In genomic region chr17:42741801-42742217, GRCm38 (mm10) we compare ENCODE assay signal across 11 mouse cellular contexts. TPM values are rescaled to one million over a fixed set of nuclear protein-coding genes. Genes with fewer than 3 reads are reported as not detected.
DNase-seq lines count a peak whose midpoint lies in the region; ATAC-seq and TF ChIP-seq lines count a peak whose summit lies in the region.
"Had no signal": no experiment of that assay in that cellular context is flagged by ENCODE, and none has a peak within 500 bp of the region (broad histone marks: within the 10 kb centered on the region; RNA-seq: fewer than 3 reads in every experiment).

Gene Adgrf2 (minus strand): TSS chr17:42742179.

- ATAC-seq in embryonic facial prominence, embryonic 12.5 days (ENCODE audit: insufficient number of reproducible peaks, insufficient read depth, low FRiP score, low TSS enrichment): peak; percentile 10; the same call in 1 of the 2 replicates
- peak; percentile 28; the same call in 1 of the 2 replicates for ATAC-seq in heart, embryonic 16.5 days (replicated peaks; ENCODE audit: extremely low read depth, insufficient read depth, low FRiP score)
- ATAC-seq in lung, embryonic 14.5 days (ENCODE audit: insufficient read depth): peak; percentile 38; the same call in 1 of the 2 replicates
- ATAC-seq in midbrain, embryonic 14.5 days (ENCODE audit: low FRiP score, low TSS enrichment): no peak
- ATAC-seq in intestine, embryonic 16.5 days: no peak

- 0 out of 2 replicates have a peak within 1 kb of the TSS, but pooled peaks have one; percentile 15 for H3K4me2 ChIP-seq in embryonic facial prominence, embryonic 12.5 days (replicated peaks)
- peak within 1 kb of the TSS; percentile 42 for H3K4me2 ChIP-seq in heart, embryonic 16.5 days (ENCODE audit: low read depth, low read length)
- no peak within 1 kb of the TSS for H3K4me2 ChIP-seq in lung, embryonic 14.5 days
- no peak within 1 kb of the TSS for H3K4me2 ChIP-seq in midbrain, embryonic 14.5 days (ENCODE audit: low read length)
- H3K4me2 ChIP-seq in intestine, embryonic 16.5 days (ENCODE audit: low read depth, low read length): no peak within 1 kb of the TSS

- no peaks in the 10 kb centered on the region for H3K9me3 ChIP-seq in embryonic facial prominence, embryonic 12.5 days
- H3K9me3 ChIP-seq in heart, embryonic 16.5 days (replicated peaks; ENCODE audit: control insufficient read depth, low read length): no peaks in the 10 kb centered on the region
- H3K9me3 ChIP-seq in lung, embryonic 14.5 days (ENCODE audit: low read depth, low read length): no peaks in the 10 kb centered on the region
- H3K9me3 ChIP-seq in midbrain, embryonic 14.5 days (ENCODE audit: control insufficient read depth, low read length): no peaks in the 10 kb centered on the region
- H3K9me3 ChIP-seq in intestine, embryonic 16.5 days (ENCODE audit: control insufficient read depth, low read length): no peaks in the 10 kb centered on the region

- no peak within 1 kb of the TSS for H3K27ac ChIP-seq in embryonic facial prominence, embryonic 12.5 days
- H3K27ac ChIP-seq in heart, embryonic 16.5 days (ENCODE audit: low read length): no peak within 1 kb of the TSS
- no peak within 1 kb of the TSS for H3K27ac ChIP-seq in lung, embryonic 14.5 days (ENCODE audit: low read depth)
- no peak within 1 kb of the TSS for H3K27ac ChIP-seq in midbrain, embryonic 14.5 days (replicated peaks; ENCODE audit: low read depth, low read length)
- no peak within 1 kb of the TSS for H3K27ac ChIP-seq in intestine, embryonic 16.5 days (ENCODE audit: low read length)
- H3K27ac ChIP-seq: left cerebral cortex, adult 2 months had no signal

- no peak within 1 kb of the TSS for H3K4me3 ChIP-seq in embryonic facial prominence, embryonic 12.5 days
- H3K4me3 ChIP-seq in heart, embryonic 16.5 days (ENCODE audit: low read length): no peak within 1 kb of the TSS
- no peak within 1 kb of the TSS for H3K4me3 ChIP-seq in lung, embryonic 14.5 days (ENCODE audit: low read depth, low read length)
- H3K4me3 ChIP-seq in midbrain, embryonic 14.5 days (replicated peaks; ENCODE audit: low read depth, low read length): no peak within 1 kb of the TSS
- no peak within 1 kb of the TSS for H3K4me3 ChIP-seq in intestine, embryonic 16.5 days (ENCODE audit: low read length)
- H3K4me3 ChIP-seq: left cerebral cortex, adult 2 months had no signal

- H3K4me1 ChIP-seq in embryonic facial prominence, embryonic 12.5 days: no peaks in the 10 kb centered on the region
- H3K4me1 ChIP-seq in heart, embryonic 16.5 days (ENCODE audit: control insufficient read depth, insufficient read depth, low read length): peaks cover 6% of the 10 kb centered on the region
- no peaks in the 10 kb centered on the region for H3K4me1 ChIP-seq in lung, embryonic 14.5 days (ENCODE audit: insufficient read depth)
- no peaks in the 10 kb centered on the region for H3K4me1 ChIP-seq in midbrain, embryonic 14.5 days (ENCODE audit: control insufficient read depth, insufficient read depth, low read length)
- no peaks in the 10 kb centered on the region for H3K4me1 ChIP-seq in intestine, embryonic 16.5 days (ENCODE audit: control insufficient read depth, insufficient read depth, low read length)

- H3K36me3 ChIP-seq in embryonic facial prominence, embryonic 12.5 days: no peaks in the 10 kb centered on the region
- no peaks in the 10 kb centered on the region for H3K36me3 ChIP-seq in heart, embryonic 16.5 days (ENCODE audit: control insufficient read depth, insufficient read depth)
- H3K36me3 ChIP-seq in lung, embryonic 14.5 days (ENCODE audit: insufficient read depth): no peaks in the 10 kb centered on the region
- H3K36me3 ChIP-seq in midbrain, embryonic 14.5 days (ENCODE audit: control insufficient read depth, insufficient read depth, low read length): no peaks in the 10 kb centered on the region
- no peaks in the 10 kb centered on the region for H3K36me3 ChIP-seq in intestine, embryonic 16.5 days (ENCODE audit: control insufficient read depth, insufficient read depth, low read length)

- H3K27me3 ChIP-seq in embryonic facial prominence, embryonic 12.5 days: no peaks in the 10 kb centered on the region
- no peaks in the 10 kb centered on the region for H3K27me3 ChIP-seq in heart, embryonic 16.5 days (ENCODE audit: control insufficient read depth, insufficient read depth, low read length)
- no peaks in the 10 kb centered on the region for H3K27me3 ChIP-seq in lung, embryonic 14.5 days (ENCODE audit: insufficient read depth, low read length)
- H3K27me3 ChIP-seq in midbrain, embryonic 14.5 days (ENCODE audit: control insufficient read depth, insufficient read depth, low read length): no peaks in the 10 kb centered on the region
- H3K27me3 ChIP-seq in intestine, embryonic 16.5 days (replicated peaks; ENCODE audit: control insufficient read depth, insufficient read depth, low read length): no peaks in the 10 kb centered on the region

- peak; percentile 5 for DNase-seq in ZHBTc4 (ENCODE audit: low read depth, low spot score)
- DNase-seq in lung, embryonic 14.5 days: peak; percentile 6
- no peak for DNase-seq in thymus, postnatal 4 days
- no peak for DNase-seq in right cerebral cortex, adult 18-20 months
- DNase-seq in midbrain, embryonic 14.5 days: no peak
- DNase-seq: adrenal gland, adult 8-10 months; spleen, adult 18-20 months had no signal

- no peak for TF ChIP-seq CTCF in lung, embryonic 14.5 days (IDR thresholded peaks at IDR 0.05; ENCODE audit: low read depth)

- H3K9ac ChIP-seq in embryonic facial prominence, embryonic 12.5 days: no peak within 1 kb of the TSS
- H3K9ac ChIP-seq in heart, embryonic 16.5 days (ENCODE audit: low read length): no peak within 1 kb of the TSS
- H3K9ac ChIP-seq in lung, embryonic 14.5 days: no peak within 1 kb of the TSS
- H3K9ac ChIP-seq in midbrain, embryonic 14.5 days (replicated peaks; ENCODE audit: low read length): no peak within 1 kb of the TSS
- H3K9ac ChIP-seq in intestine, embryonic 16.5 days (ENCODE audit: low read depth, low read length): no peak within 1 kb of the TSS

- 22% methylated on average over 7 of the region's 7 CpGs for WGBS in embryonic facial prominence, embryonic 12.5 days
- 14% methylated on average over 7 of the region's 7 CpGs for whole genome bisulfite sequencing in heart, embryonic 16.5 days
- 16% methylated on average over 7 of the region's 7 CpGs for WGBS in lung, embryonic 14.5 days
- WGBS in midbrain, embryonic 14.5 days: 36% methylated on average over 7 of the region's 7 CpGs
- WGBS in intestine, embryonic 16.5 days: 33% methylated on average over 7 of the region's 7 CpGs

RNA-seq across cellular contexts. Expression of gene Adgrf2, which starts in this region (rescaled TPM):
- 0.09 and 0.10 TPM in 2 replicates for polyA plus RNA-seq in embryonic facial prominence, embryonic 12.5 days (2016; fragmentation: Nextera tagmentation; extraction: Ambion mirVana)
- polyA plus RNA-seq in heart, embryonic 16.5 days (2015; fragmentation: Nextera tagmentation; extraction: Ambion mirVana): 0.07 TPM in 1 of 2 replicates, not detected in the other
- 0.05 and 0.11 TPM in 2 replicates for polyA plus RNA-seq in lung, embryonic 14.5 days (2014; fragmentation: Nextera tagmentation; extraction: Ambion mirVana)
- polyA plus RNA-seq in midbrain, embryonic 14.5 days (2014; fragmentation: Nextera tagmentation; extraction: Ambion mirVana): 0.11 and 0.16 TPM in 2 replicates
- polyA plus RNA-seq in intestine, embryonic 16.5 days (2015; fragmentation: Nextera tagmentation; extraction: Ambion mirVana): not detected in 2 replicates

Comparison
In these comparisons a context has a peak if more than half of its experiments do, and no peak if none do; other contexts are left out.
1. Peak in ATAC-seq and H3K4me2 ChIP-seq in embryonic facial prominence, embryonic 12.5 days; RNA of the gene not detected or under 1 TPM.
2. Peak in ATAC-seq and H3K4me2 ChIP-seq in heart, embryonic 16.5 days; RNA of the gene not detected or under 1 TPM.
3. Peak in DNase-seq and ATAC-seq in lung, embryonic 14.5 days; RNA of the gene not detected or under 1 TPM.